Mouse (Mus musculus) forebrain, embryonic 14.5 days (tissue): ENCODE results near the gene Esyt1. TPM values are rescaled to one million over a fixed set of nuclear protein-coding genes. Genes with fewer than 3 reads are reported as not detected.

Experiments
- ATAC-seq: fragments of 200-750 bp; cut with Nextera tagmentation; 2 replicates; pipeline ENCODE4 v1.8.0; 2017; ENCODE audit warnings: mild to moderate bottlenecking, moderate library complexity
- DNase-seq: peaks from one replicate; pipeline ENCODE4 v3.0.0-alpha.2; 2015; ENCODE audit warnings: low spot score
- H3K27ac ChIP-seq: fragments of 300-500 bp; sonication (generic); 2 replicates; pipeline ENCODE4 v1.5.1; 2014; ENCODE audit warnings: low read depth, mild to moderate bottlenecking, control low read depth, low read length, moderate library complexity
- H3K27me3 ChIP-seq: fragments of 300-500 bp; sonication (generic); replicated peaks from 2 replicates; pipeline ENCODE4 v1.6.1; 2014; ENCODE audit warnings: low read length, control low read depth, mixed read lengths; ENCODE audit not compliant: control insufficient read depth, insufficient read depth
- H3K36me3 ChIP-seq: fragments of 300-500 bp; sonication (generic); 2 replicates; pipeline ENCODE4 v1.6.1; 2014; ENCODE audit warnings: low read length, control low read depth; ENCODE audit not compliant: control insufficient read depth, insufficient read depth
- H3K4me1 ChIP-seq: fragments of 300-500 bp; sonication (generic); 2 replicates; pipeline ENCODE4 v1.6.1; 2014; ENCODE audit warnings: antibody characterized with exemption, low read length, control low read depth; ENCODE audit not compliant: control insufficient read depth, insufficient read depth
- H3K4me2 ChIP-seq: fragments of 300-500 bp; sonication (generic); 2 replicates; pipeline ENCODE4 v1.6.1; 2014; ENCODE audit warnings: mild to moderate bottlenecking, control low read depth, low read length
- H3K4me3 ChIP-seq: fragments of 300-500 bp; sonication (generic); 2 replicates; pipeline ENCODE4 v1.5.1; 2014; ENCODE audit warnings: low read depth, low read length, control low read depth
- H3K9ac ChIP-seq: fragments of 300-500 bp; sonication (generic); 2 replicates; pipeline ENCODE4 v1.6.1; 2014; ENCODE audit warnings: mild to moderate bottlenecking, low read length, control low read depth, moderate library complexity
- H3K9me3 ChIP-seq: fragments of 300-500 bp; sonication (generic); replicated peaks from 2 replicates; pipeline ENCODE4 v1.6.1; 2016; ENCODE audit warnings: low read length, control low read depth, mixed read lengths; ENCODE audit not compliant: control insufficient read depth
- WGBS: fragments of 180-500 bp; shearing (Covaris S2); extraction: QIAGEN DNeasy Blood & Tissue Kit; methylation state at CpG from one replicate; pipeline ENCODE4 v1.1.7; 2014; 5-methylcytosine and 5-hydroxymethylcytosine counted together
- polyA plus RNA-seq: library from polyadenylated mRNA; unstranded; fragments of >200 nt; fragmentation: Nextera tagmentation; extraction: Ambion mirVana; gene quantifications from 2 replicates; pipeline ENCODE4 v1.2.1, GENCODE M21; 2014

Esyt1 gene
- polyA plus RNA-seq, 1 experiment from 2014 or later: 4.7 TPM

DNA sequence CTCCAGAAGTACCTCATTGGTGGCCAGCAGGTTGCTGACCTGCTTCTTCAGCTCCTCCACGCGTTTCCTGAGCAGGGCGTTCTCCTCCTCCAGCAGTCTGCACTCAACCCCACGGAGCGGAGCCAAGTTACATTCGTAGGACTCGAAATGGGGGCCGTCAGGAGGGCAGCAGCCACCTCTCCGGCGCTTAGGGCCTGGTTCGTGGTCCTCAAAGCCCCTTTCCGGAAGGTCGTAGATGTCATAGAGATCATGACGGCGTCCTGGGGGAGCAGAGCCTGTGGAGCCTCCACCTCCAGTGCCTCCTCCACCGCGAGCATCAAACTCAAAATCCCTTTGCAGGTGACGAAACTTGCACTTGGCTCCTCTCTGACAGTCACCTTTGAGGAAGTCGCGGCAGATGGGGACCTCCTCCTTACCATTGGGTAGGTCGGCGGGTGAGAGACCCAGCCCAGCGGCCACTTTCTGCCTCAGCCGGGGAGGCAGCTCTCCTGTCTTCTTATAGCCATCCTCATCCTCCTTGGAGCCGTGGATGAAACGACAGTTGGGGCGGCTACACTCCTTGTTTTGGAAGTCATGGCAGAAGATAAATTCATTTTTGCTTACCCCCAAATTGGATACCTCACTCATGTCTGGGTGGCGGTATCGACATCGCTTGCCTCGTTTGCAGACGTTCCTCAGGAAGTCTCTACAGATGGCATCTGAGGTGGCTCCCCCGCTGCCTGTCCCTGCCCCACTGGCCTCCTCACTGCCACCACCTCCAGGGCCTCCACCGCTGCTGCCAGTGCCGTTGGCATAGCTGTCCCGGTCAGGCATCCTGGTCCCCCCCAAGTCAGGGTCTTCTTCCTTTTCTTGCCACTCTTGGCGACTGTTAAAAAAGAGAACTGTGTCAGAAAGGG is 19.3 kb upstream of the Esyt1 start:
- no peak for DNase-seq
- H3K4me3 ChIP-seq: no peak overlapping the region
- WGBS: 93% methylated on average over 37 of the region's 37 CpGs

DNA sequence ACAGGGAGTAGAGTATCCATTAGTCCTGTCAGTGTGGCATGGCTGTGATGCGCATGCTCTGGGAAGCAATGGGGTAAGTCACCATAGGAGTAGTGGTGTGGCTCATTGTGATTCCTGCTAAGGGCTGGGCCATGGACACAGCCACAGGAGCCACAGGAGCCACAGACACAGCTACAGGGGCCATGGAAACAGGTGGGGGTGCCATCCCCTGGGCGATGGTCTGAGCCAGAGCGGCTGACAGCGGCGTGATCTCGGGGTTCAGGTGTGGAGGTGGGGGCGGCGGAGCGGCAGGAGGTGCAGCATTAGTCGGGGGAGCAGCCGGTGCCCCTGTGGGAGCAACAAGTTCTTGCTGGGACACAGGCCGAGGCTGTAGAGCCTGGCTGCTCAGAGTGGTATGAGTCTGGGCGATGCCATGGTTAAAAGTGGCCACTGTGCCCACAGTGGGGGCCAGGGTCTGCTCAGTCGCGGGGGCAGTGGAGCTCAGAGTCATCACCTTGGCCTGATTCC is 18.5 kb upstream of the Esyt1 start:
- ATAC-seq (no peak), DNase-seq (no peak)
- 96% methylated on average over 15 of the region's 15 CpGs for WGBS
- H3K27me3 ChIP-seq: no peaks in the 10 kb centered on the region
- no peak overlapping the region for H3K4me2 ChIP-seq
- peaks cover 48% of the 10 kb centered on the region for H3K36me3 ChIP-seq
- no peaks in the 10 kb centered on the region for H3K9me3 ChIP-seq
- no peak overlapping the region for H3K27ac ChIP-seq
- H3K4me3 ChIP-seq: no peak overlapping the region
- H3K9ac ChIP-seq: no peak overlapping the region
- peaks cover 7% of the 10 kb centered on the region; the same call in 1 of the 2 replicates for H3K4me1 ChIP-seq

More for the DNA sequence above, 19.3 kb upstream of the Esyt1 start:
- Histone ChIP-seq H3K9ac (no peak overlapping the region), H3K27ac (no peak overlapping the region), H3K4me2 (no peak overlapping the region), H3K9me3 (no peaks in the 10 kb centered on the region), H3K36me3 (peaks cover 48% of the 10 kb centered on the region), H3K27me3 (no peaks in the 10 kb centered on the region), H3K4me1 (peaks cover 7% of the 10 kb centered on the region; the same call in 1 of the 2 replicates)
- ATAC-seq: no peak

DNA sequence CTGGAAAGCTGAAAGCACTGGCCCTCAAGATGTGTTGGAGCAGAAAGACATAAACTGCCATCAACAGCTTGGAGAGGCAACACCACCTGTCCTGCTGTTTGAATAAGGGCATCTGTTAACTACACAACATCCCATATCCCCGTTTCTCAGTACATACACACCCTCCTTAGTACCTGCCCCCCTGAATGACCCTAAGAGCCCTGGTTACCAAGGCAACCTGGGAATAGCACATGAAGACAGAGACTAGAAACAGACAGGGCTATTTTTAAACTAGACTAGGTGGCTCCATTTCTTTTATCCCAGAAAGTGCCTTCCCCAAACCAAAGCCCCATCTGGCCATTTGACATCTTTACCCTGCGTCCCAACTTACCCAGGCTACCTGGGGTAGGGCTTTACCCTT is 17.4 kb upstream of the Esyt1 start:
- 75% methylated on average over 2 of the region's 2 CpGs for WGBS
- H3K4me3 ChIP-seq: no peak overlapping the region
- H3K9ac ChIP-seq: no peak overlapping the region
- ATAC-seq (no peak), DNase-seq (no peak)
- peaks cover 7% of the 10 kb centered on the region; the same call in 1 of the 2 replicates for H3K4me1 ChIP-seq
- peaks cover 48% of the 10 kb centered on the region for H3K36me3 ChIP-seq
- no peaks in the 10 kb centered on the region for H3K27me3 ChIP-seq
- H3K4me2 ChIP-seq: no peak overlapping the region
- H3K9me3 ChIP-seq: no peaks in the 10 kb centered on the region
- H3K27ac ChIP-seq: no peak overlapping the region

DNA sequence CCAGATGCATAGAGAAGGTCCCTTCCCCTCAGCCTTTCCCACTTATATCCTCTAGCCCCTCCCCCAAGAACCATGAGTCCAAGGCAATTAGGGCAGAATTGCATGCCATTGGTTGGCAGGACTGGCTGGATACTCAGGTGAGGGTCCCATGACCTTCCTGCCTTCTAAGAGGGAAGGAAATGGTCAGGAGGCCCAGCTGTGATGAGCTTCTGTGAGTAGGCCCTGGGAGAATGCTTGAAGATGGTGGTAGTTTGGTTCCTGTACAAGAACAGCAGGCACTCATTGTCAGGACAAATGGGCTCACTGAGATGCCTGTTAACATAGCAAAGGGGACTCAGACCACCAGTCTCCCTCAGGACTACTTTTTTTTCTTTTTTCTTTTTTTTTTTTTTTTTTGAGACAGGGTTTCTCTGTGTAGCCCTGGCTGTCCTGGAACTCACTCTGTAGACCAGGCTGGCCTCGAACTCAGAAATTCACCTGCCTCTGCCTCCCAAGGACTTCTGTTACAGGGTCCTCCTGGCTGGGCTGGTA is 12.7 kb upstream of the Esyt1 start:
- Histone ChIP-seq H3K27ac (no peak overlapping the region), H3K9me3 (no peaks in the 10 kb centered on the region), H3K9ac (no peak overlapping the region), H3K36me3 (peaks cover 23% of the 10 kb centered on the region), H3K4me3 (no peak overlapping the region), H3K4me2 (no peak overlapping the region), H3K4me1 (no peaks in the 10 kb centered on the region), H3K27me3 (no peaks in the 10 kb centered on the region)
- 89% methylated on average over 1 of the region's 1 CpGs for WGBS
- DNase-seq: no peak
- no peak for ATAC-seq

DNA sequence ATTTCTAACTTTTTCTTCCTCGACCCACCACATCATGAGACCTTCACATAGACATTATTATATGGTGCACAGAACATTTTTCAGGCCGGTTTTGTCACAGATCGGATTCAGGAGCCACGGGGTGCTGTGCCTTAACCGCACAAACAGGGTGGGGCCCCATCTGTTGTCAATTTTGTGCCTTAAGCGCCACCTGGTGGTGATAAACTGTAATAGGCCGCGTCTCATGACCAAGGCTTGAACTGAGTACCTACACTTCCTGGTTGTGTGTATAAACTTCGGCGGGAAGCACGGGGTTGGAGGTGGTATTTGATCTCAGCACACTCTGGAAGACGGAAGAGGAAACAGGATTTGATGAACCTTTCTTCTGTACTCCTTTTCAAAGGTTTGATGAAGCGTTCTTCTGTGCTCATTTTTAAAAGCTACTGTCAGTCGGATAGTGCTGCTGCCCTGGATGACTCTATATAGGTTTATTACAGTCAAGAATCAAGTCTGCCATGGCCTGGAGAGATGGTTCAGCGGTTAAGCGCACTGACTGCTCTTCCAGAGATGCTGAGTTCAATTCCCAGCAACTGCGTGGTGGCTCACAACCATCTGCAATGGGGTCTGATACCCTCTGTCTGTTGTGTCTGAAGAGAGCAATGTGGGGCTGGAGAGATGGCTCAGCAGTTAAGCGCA is 10.7 kb upstream of the Esyt1 start:
- peak overlapping the region; percentile 5; the same call in 1 of the 2 replicates for H3K4me3 ChIP-seq
- H3K9me3 ChIP-seq: no peaks in the 10 kb centered on the region
- peaks cover 5% of the 10 kb centered on the region; the same call in 1 of the 2 replicates for H3K36me3 ChIP-seq
- peak overlapping the region; percentile 9; the same call in 1 of the 2 replicates for H3K9ac ChIP-seq
- H3K27me3 ChIP-seq: no peaks in the 10 kb centered on the region
- no peak overlapping the region for H3K27ac ChIP-seq
- peak overlapping the region; percentile 32; the same call in 1 of the 2 replicates for H3K4me2 ChIP-seq
- peak; percentile 92 for DNase-seq
- H3K4me1 ChIP-seq: no peaks in the 10 kb centered on the region
- WGBS: 15% methylated on average over 18 of the region's 18 CpGs
- ATAC-seq: peak; percentile 95

DNA sequence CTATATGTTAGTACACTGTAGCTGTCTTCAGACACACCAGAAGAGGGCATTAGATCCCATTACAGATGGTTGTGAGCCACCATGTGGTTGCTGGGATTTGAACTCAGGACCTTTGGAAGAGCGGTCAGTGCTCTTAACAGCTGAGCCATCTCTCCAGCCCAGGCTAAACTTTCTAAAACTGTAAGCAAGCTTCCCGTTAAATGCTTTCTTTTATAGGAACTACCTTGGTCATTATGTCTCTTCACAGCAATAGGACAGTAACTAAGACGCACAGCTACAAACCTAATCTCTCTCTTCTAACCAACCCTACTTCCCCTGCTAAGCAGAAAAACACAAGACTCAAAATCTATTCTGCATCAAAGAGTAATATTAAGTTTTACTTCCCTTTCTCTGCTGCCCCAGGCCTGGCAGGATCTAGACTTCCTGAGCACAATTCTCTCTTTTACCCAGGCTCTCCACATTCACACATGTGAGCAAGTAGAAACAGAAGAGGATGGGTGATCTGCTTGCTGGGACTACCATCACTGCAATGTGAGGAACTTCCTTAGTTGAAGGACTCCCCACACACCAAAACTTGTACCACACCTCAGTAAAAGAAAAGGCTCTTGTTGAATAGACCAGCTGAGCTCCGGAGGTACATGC is 10.1 kb upstream of the Esyt1 start:
- Histone ChIP-seq H3K4me2 (peak overlapping the region; percentile 32; the same call in 1 of the 2 replicates), H3K27me3 (no peaks in the 10 kb centered on the region), H3K4me3 (peak overlapping the region; percentile 5; the same call in 1 of the 2 replicates), H3K9ac (peak overlapping the region; percentile 9; the same call in 1 of the 2 replicates), H3K27ac (peak overlapping the region; percentile 30; the same call in 1 of the 2 replicates), H3K36me3 (no peaks in the 10 kb centered on the region), H3K9me3 (no peaks in the 10 kb centered on the region), H3K4me1 (no peaks in the 10 kb centered on the region)
- WGBS: 77% methylated on average over 4 of the region's 4 CpGs
- ATAC-seq (no peak; the same call in 1 of the 2 replicates), DNase-seq (no peak)

DNA sequence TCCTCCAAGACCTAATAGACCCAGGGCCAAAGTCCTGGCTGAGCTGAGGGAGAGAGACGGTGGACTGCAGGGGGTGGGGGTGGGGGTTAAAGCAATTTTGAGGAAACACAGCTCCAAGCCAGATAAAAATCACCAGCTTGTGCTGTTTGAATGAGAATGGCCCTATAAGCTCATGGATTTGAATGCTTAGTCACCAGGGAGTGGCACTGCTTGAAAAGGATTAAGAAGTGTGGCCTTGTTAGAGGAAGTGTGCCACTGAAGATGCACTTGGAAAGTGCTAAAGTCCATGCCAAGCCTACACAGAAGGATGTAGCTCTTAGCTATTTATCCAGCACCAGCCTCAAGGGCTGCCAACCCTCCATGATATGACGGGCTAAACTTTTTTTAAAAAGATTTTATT is 9.5 kb upstream of the Esyt1 start:
- 77% methylated on average over 2 of the region's 2 CpGs for WGBS
- DNase-seq: no peak

More for the DNA sequence above, 9.5 kb upstream of the Esyt1 start:
- H3K9ac ChIP-seq: no peak overlapping the region
- H3K9me3 ChIP-seq: no peaks in the 10 kb centered on the region
- no peak overlapping the region for H3K27ac ChIP-seq
- H3K4me3 ChIP-seq: no peak overlapping the region
- no peak for ATAC-seq
- no peaks in the 10 kb centered on the region for H3K27me3 ChIP-seq
- H3K4me2 ChIP-seq: no peak overlapping the region
- H3K36me3 ChIP-seq: no peaks in the 10 kb centered on the region
- no peaks in the 10 kb centered on the region for H3K4me1 ChIP-seq
